Mouse (Mus musculus) macrophage (primary cell): ENCODE measurements around the gene Itgb6. TPM values are rescaled to one million over a fixed set of nuclear protein-coding genes. Genes with fewer than 3 reads are reported as not detected.

Experiments used
- H3K27ac ChIP-seq: fragments of 350-480 bp; formaldehyde crosslinking; 2 replicates; pipeline ENCODE4 v1.9.0; 2021
- H3K36me3 ChIP-seq: fragments of 350-480 bp; formaldehyde crosslinking; 2 replicates; pipeline ENCODE4 v1.9.0; 2021; ENCODE audit errors: inconsistent target
- H3K4me3 ChIP-seq: fragments of 350-480 bp; formaldehyde crosslinking; 2 replicates; pipeline ENCODE4 v1.9.0; 2021; ENCODE audit errors: inconsistent target
- H3K79me2 ChIP-seq: fragments of 350-480 bp; formaldehyde crosslinking; 2 replicates; pipeline ENCODE4 v1.9.0; 2021; ENCODE audit errors: inconsistent target
- WGBS: methylation state at CpG from one replicate; pipeline ENCODE4 v1.1.7; 2026; ENCODE audit warnings: inconsistent platforms; ENCODE audit not compliant: missing documents; 5-methylcytosine and 5-hydroxymethylcytosine counted together
- polyA plus RNA-seq: library from polyadenylated mRNA; stranded (reverse); fragments of 250-400 nt; gene quantifications from 3 replicates; pipeline ENCODE4 v1.2.4, GENCODE M21; 2018; ENCODE audit warnings: inconsistent platforms

Itgb6 gene
- polyA plus RNA-seq, 1 experiment from 2014 or later, result not detected

GRCm38 (mm10) chr2:60636038-60636437, 86.4 kb downstream of the Itgb6 start:
- Histone ChIP-seq H3K4me3 (no peak overlapping the region), H3K27ac (no peak overlapping the region), H3K79me2 (no peaks in the 10 kb centered on the region), H3K36me3 (no peaks in the 10 kb centered on the region)
- 78% methylated on average over 6 of the region's 6 CpGs for WGBS

GRCm38 (mm10) chr2:60632791-60633190, 89.7 kb downstream of the Itgb6 start:
- 94% methylated on average over 2 of the region's 2 CpGs for WGBS

GRCm38 (mm10) chr2:60630304-60630703, 92.1 kb downstream of the Itgb6 start:
- Histone ChIP-seq H3K4me3 (no peak overlapping the region), H3K79me2 (no peaks in the 10 kb centered on the region), H3K36me3 (no peaks in the 10 kb centered on the region), H3K27ac (no peak overlapping the region)
- 93% methylated on average over 2 of the region's 2 CpGs for WGBS

More at GRCm38 (mm10) chr2:60632791-60633190, 89.7 kb downstream of the Itgb6 start:
- Histone ChIP-seq H3K27ac (no peak overlapping the region), H3K79me2 (no peaks in the 10 kb centered on the region), H3K4me3 (no peak overlapping the region), H3K36me3 (no peaks in the 10 kb centered on the region)

- 48% methylated on average over 4 of the region's 4 CpGs for WGBS
- Histone ChIP-seq H3K27ac (no peak overlapping the region), H3K36me3 (no peaks in the 10 kb centered on the region), H3K4me3 (no peak overlapping the region), H3K79me2 (no peaks in the 10 kb centered on the region)
Measured at GRCm38 (mm10) chr2:60627952-60628351, 94.5 kb downstream of the Itgb6 start.

GRCm38 (mm10) chr2:60627515-60627914, 94.9 kb downstream of the Itgb6 start:
- H3K27ac ChIP-seq, result no peak overlapping the region
- H3K4me3 ChIP-seq, result no peak overlapping the region
- WGBS, result 88% methylated on average over 10 of the region's 10 CpGs
- no peaks in the 10 kb centered on the region for H3K36me3 ChIP-seq
- no peaks in the 10 kb centered on the region for H3K79me2 ChIP-seq

- Histone ChIP-seq H3K4me3 (no peak overlapping the region), H3K27ac (no peak overlapping the region), H3K36me3 (no peaks in the 10 kb centered on the region), H3K79me2 (no peaks in the 10 kb centered on the region)
- 13% methylated on average over 2 of the region's 2 CpGs for WGBS
Measured at GRCm38 (mm10) chr2:60625766-60626165, 96.7 kb downstream of the Itgb6 start.

- Histone ChIP-seq H3K79me2 (no peaks in the 10 kb centered on the region), H3K4me3 (no peak overlapping the region), H3K36me3 (no peaks in the 10 kb centered on the region), H3K27ac (no peak overlapping the region)
- 2% methylated on average over 7 of the region's 7 CpGs for WGBS
Measured at GRCm38 (mm10) chr2:60622161-60622560, 100.3 kb downstream of the Itgb6 start.

- Histone ChIP-seq H3K36me3 (no peaks in the 10 kb centered on the region), H3K79me2 (no peaks in the 10 kb centered on the region), H3K4me3 (no peak overlapping the region), H3K27ac (no peak overlapping the region)
- 96% methylated on average over 7 of the region's 7 CpGs for WGBS
Measured at GRCm38 (mm10) chr2:60614758-60615157, 107.7 kb downstream of the Itgb6 start.

GRCm38 (mm10) chr2:60613857-60614228, 108.6 kb downstream of the Itgb6 start:
- Histone ChIP-seq H3K27ac (no peak overlapping the region), H3K79me2 (no peaks in the 10 kb centered on the region), H3K4me3 (no peak overlapping the region), H3K36me3 (no peaks in the 10 kb centered on the region)
- 89% methylated on average over 3 of the region's 3 CpGs for WGBS

GRCm38 (mm10) chr2:60612906-60613856, 109.3 kb downstream of the Itgb6 start:
- no peak overlapping the region for H3K4me3 ChIP-seq
- WGBS, result 93% methylated on average over 15 of the region's 15 CpGs
- H3K27ac ChIP-seq, result no peak overlapping the region

GRCm38 (mm10) chr2:60611622-60612021, 110.8 kb downstream of the Itgb6 start:
- H3K79me2 ChIP-seq, result no peaks in the 10 kb centered on the region
- no peaks in the 10 kb centered on the region for H3K36me3 ChIP-seq
- no peak overlapping the region for H3K27ac ChIP-seq
- no peak overlapping the region for H3K4me3 ChIP-seq
- 87% methylated on average over 3 of the region's 3 CpGs for WGBS

More at GRCm38 (mm10) chr2:60612906-60613856, 109.3 kb downstream of the Itgb6 start:
- no peaks in the 10 kb centered on the region for H3K79me2 ChIP-seq
- H3K36me3 ChIP-seq, result no peaks in the 10 kb centered on the region

- Histone ChIP-seq H3K79me2 (no peaks in the 10 kb centered on the region), H3K27ac (no peak overlapping the region), H3K36me3 (no peaks in the 10 kb centered on the region), H3K4me3 (no peak overlapping the region)
- 90% methylated on average over 8 of the region's 8 CpGs for WGBS
Measured at GRCm38 (mm10) chr2:60609436-60610199, 112.8 kb downstream of the Itgb6 start.

GRCm38 (mm10) chr2:60607980-60608379, 114.5 kb downstream of the Itgb6 start:
- H3K4me3 ChIP-seq, result no peak overlapping the region
- no peak overlapping the region for H3K27ac ChIP-seq
- 83% methylated on average over 4 of the region's 4 CpGs for WGBS
- H3K79me2 ChIP-seq, result no peaks in the 10 kb centered on the region
- H3K36me3 ChIP-seq, result no peaks in the 10 kb centered on the region

GRCm38 (mm10) chr2:60601326-60601725, 121.1 kb downstream of the Itgb6 start:
- no peak overlapping the region for H3K27ac ChIP-seq
- H3K4me3 ChIP-seq, result no peak overlapping the region
- H3K79me2 ChIP-seq, result no peaks in the 10 kb centered on the region
- H3K36me3 ChIP-seq, result no peaks in the 10 kb centered on the region
- WGBS, result 96% methylated on average over 2 of the region's 2 CpGs

- Histone ChIP-seq H3K27ac (no peak overlapping the region), H3K4me3 (no peak overlapping the region), H3K79me2 (no peaks in the 10 kb centered on the region), H3K36me3 (no peaks in the 10 kb centered on the region)
- WGBS, result 91% methylated on average over 2 of the region's 2 CpGs
Measured at GRCm38 (mm10) chr2:60600863-60601262, 121.6 kb downstream of the Itgb6 start.
